Mouse (Mus musculus) c-Kit-positive CD71-negative TER-119-negative erythroid progenitor cells, embryonic 14.5 days (primary cell): Measurements from ENCODE around the gene Six5.
"Not testable (repeated sequence)": the region's sequence is repeated elsewhere in the genome, so short reads cannot be mapped to it uniquely, and the experiment has no call there.

Source experiments
- DNase-seq: peaks from one replicate; pipeline ENCODE4 v3.0.0-alpha.2; 2013; ENCODE audit warnings: low read depth

Six5 gene

DNA sequence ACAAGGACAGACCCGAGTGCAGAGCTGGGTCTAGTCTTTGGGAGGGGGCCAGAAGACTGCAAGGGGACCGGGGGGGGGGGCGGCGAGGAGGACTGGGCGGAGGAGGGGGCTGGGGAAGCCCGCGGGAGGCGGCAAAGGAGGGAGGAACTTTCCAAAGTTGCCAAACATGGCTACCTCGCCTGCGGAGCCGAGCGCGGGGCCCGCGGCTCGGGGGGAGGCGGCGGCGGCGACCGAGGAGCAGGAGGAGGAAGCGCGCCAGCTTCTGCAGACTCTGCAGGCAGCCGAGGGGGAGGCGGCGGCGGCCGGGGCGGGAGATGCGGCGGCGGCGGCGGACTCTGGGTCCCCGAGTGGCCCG lies at the start of gene Six5:
Gene Six5 (plus strand): TSS at position 124 of the 355 bp plus-strand sequence.
- DNase-seq: no peak

DNA sequence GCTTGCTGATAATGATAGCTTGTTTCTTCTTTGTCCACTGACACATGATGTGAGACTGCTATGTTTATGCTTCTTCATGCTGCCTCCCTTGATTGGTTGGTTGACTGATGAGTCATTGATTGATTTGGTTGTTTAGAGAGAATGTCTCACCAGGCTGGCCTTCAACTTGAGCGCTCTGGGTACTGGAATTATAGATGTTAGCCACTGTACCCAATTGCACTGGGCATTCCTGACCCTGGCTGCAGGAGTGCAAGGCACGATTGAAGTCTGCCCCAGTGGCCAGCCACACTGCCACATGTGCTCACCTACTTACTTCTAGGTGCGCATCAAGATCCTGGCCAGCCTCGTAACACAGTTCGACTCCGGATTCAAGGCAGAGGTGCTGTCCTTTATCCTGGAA lies 49.8 kb upstream of the Six5 start:
- DNase-seq: no peak

DNA sequence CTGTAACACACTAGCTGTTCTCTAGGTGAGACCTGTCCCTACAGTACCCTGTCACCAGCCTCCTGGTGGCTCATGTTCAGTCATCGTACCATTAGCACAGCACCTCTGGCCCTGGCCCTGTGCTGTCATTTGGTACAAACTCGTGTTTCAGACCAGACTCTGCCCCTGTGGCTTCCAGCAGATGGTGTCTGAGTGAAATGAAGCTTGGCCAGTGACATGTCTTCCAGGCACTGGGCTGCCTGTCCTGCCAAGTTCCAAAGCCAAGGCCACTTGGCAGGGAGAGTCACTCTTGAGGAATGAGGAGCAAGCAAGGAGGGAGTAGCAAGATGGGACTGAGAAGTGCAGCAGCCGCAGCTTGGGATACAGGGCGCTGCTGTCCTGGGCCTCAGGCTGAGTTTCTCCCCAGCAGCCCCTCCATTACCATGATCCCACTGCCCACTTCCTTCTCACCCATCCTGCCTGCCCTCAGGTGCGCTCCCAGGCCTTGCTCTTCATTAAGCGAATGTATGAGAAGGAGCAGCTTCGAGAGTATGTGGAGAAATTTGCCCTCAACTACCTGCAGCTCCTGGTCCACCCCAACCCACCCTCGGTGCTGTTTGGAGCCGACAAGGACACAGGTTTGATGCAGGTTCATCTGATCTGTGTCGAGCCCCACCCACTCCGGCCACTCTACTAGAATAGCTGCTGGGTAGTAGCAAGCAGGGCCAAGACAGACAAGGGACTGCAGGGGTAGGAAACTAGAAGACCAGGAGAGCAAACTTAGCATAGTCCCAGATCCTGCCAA lies 47.9 kb upstream of the Six5 start:
- no peak for DNase-seq

DNA sequence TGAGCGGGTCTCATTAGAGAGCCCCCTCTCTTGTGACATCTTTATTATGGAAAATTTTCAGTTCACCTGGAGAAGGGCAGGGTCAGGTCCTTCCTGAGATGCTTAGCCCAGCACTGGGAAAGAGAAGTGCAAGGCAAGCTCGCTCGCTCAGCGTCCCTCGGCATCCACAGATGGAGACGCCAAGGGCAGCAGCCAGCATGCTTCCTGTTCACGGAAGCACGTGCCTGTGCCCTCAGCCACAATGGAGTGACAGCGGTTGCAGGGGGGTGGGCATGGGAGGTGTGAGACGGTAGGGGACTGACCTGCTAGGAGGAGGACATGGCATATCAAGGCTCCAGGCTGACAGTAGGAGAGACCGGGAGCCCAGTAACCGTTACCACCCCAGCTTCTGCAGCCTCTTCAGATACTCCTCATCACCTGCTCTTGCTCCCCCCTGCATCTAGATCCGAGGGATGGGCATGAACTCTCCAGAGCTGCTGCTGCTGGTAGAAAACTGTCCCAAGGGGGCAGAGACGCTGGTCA lies 46.3 kb upstream of the Six5 start:
- DNase-seq: no peak

DNA sequence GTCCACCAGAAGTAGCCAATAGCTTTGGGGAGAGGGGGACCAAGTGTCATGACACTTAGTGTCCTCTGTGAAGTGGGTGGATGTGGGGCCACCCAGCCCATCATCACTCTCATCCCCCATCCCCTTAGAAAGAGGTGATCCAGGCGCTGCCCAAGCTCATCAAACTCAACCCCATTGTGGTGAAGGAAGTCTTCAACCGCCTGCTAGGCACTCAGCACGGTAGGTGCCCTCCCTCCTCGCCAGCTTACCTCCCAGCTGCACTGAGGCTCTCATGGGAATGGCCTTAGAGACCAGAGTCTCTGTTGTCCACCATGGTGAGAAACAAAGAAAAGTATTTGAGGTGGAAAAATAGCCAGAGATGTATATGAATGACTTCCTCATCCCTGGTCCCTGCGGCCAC lies 45.1 kb upstream of the Six5 start:
- no peak for DNase-seq

DNA sequence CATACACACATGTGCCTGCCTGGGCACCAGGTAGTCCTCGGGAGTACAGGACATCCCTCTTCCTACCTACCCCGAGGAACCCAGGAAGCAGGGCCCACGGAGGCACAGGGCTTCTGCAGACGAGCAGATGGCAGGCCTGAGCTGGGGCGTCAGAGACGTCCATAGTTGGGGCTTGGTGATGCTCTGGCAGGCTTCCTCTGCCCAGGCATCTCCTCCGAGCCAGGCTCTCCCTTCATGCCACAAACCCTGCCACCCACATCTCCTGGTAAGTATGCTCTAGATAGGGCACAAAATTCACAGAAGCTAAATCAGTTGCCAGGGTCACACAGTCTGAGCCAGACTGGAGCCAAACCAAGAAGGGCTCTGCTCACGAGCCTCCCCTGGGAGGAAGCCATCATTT lies 44.2 kb upstream of the Six5 start:
- no peak for DNase-seq

DNA sequence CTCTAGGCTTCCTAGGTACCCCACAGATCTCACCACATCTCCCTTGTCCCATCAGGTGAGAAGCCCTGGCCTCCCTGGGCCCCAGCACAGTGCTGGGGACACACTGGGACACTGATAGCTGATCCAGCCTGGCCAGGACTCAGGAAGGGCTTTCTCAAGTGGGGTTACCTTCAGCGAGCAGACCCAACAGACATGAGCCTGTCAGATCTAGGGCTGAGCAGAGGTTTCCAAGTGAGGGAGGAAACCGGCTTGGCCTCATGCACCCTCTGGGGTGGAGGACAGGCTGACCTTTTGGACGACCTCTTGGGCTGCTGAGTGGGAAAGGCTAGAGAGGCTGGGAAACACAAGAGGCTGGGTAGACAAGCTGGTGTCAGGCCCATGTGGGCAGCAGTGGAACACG lies 43.2 kb upstream of the Six5 start:
- DNase-seq: no peak

DNA sequence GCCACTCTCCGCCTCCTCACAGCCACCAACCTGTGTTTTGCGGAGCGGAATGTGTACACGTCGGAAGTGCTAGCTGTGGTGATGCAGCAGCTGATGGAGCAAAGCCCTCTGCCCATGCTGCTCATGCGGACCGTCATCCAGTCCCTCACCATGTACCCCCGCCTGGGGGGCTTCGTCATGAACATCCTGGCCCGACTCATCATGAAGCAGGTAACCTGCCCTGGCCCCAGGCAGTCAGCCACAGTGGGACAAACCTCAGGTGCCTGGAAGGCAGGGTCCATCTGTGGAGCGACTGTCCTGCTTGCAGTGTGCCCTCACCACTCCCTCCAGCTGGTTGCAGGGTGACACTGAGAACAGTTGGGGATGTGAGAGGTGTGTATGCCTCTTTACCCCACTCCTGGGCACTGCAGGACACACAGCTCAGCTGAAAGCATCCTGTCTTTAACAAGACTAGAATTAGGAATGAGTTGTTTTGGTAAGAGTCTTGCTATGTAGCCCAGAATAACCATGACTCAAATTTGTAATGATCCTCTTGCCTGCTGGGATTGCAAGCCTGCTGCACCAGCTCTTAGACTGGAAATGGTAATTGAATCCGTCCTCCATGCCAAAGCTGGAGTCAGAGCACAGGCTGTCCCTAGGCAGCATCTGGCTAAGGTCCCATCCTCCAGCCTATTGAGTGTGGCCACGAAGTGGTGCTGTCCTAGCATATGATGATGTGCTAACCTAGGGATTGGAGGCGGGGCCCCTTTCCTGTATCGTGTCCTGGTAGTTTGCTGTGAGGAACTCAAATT lies 41.9 kb upstream of the Six5 start:
- no peak for DNase-seq

DNA sequence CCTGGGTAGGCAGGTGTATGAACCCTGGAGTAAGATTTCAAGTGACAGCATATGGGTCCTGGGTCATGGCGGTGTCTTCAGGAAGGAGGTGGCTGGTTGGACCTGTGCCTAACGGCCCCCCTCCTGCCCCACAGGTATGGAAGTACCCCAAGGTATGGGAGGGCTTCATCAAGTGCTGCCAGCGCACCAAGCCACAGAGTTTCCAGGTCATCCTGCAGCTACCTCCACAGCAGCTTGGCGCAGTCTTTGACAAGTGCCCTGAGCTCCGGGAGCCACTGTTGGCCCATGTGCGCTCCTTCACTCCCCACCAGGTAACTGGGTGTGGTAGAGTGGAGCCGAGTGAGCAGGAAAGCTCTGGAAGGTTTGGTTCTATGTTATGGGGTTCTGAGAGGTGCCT lies 41.3 kb upstream of the Six5 start:
- DNase-seq: no peak

DNA sequence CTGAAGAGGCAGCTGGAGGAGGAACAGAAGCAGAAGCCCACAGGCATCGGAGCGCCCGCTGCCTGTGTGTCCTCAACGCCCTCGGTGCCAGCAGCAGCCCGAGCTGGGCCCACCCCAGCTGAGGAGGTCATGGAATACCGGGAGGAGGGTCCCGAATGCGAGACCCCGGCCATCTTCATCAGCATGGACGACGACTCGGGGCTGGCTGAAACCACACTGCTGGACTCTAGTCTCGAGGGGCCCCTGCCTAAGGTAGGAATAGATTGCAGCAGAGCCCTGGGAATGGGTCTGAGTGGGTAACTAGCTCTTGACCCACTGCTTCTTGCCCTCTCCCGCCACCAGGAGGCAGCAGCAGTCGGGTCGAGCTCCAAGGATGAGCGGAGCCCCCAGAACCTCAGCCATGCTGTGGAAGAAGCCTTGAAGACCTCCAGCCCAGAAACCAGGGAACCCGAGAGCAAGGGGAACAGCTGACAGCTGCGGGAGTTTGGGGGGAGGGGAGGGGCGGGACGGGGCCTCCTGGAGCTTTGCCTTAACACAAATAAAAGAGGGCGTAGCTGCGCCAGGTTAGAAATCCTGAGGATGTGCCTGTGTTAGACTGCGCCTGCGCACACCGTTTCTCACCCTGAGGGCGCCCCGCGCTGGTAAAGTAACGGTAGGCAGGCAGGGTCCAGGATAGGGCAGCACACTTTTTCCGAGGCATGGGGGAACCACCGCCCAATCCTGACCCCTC lies 40.2 kb upstream of the Six5 start, which contains the start of gene Rsph6a:
Gene Rsph6a (plus strand): TSS at position 644 of the 730 bp plus-strand sequence.
- no peak for DNase-seq

DNA sequence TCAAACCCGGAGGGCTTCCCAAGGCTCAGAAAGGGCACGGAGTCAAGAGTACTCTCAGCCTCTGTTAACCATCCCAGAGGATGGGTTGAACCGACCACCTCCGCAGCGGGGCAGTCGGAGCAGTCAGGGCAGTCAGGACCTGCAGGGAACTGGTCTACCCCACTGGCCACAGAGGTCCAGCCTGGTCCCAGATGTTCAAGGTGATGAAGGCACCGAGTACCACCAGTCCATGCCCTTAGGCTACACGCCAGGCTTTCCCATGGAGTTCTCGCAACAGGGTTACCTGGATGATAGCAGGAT lies 39.7 kb upstream of the Six5 start:
- no peak for DNase-seq

DNA sequence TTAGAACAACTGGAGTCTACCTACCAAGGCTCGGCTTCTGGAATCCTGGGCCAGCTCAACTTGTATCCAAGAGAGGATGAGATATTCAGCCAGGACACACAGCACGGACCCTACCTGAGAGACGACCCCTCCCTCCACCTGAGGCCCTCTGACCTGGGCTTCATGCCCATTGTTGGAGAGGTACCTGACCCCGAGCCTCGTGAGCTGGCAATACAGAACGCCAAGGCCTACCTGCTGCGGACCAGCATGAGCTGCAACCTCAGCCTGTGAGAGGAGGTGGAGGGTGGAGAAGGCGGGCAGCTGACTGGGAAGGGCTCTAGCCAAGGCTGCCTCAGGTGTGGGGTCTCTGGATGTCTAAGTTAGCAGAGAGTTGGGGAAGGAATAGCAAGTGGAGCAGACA lies 39.3 kb upstream of the Six5 start:
- DNase-seq: no peak

DNA sequence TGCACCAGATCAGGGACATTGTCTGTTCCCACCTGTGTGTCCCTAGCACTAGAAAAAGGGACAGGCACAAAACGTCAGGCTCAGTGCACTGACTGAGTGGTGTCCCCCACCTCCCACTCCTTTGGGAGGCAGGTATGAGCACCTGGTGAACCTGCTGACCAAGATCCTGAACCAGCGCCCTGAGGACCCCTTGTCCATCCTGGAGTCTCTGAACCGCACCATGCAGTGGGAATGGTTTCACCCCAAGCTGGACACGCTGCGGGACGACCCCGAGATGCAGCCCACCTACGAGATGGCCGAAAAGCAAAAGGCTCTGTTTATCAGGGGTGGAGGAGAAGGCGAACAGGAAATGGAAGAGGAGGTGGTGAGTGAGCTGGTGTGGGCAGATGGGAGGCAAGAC lies 37.0 kb upstream of the Six5 start:
- DNase-seq: no peak

DNA sequence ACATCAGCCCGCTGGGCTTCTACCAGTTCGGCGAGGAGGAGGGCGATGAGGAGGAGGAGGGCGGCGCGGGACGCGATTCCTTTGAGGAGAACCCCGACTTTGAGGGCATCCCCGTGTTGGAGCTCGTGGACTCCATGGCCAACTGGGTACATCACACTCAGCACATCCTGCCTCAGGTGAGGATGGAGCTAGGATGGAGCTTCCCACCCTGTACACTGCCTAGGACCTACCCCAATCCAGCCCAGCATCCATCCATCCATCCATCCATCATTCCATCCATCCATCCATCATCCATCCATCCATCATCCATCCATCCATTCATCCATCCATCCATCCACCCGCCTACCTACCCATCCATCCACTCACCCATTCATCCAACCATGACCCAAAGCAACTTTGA lies 28.5 kb upstream of the Six5 start:
- no peak for DNase-seq

DNA sequence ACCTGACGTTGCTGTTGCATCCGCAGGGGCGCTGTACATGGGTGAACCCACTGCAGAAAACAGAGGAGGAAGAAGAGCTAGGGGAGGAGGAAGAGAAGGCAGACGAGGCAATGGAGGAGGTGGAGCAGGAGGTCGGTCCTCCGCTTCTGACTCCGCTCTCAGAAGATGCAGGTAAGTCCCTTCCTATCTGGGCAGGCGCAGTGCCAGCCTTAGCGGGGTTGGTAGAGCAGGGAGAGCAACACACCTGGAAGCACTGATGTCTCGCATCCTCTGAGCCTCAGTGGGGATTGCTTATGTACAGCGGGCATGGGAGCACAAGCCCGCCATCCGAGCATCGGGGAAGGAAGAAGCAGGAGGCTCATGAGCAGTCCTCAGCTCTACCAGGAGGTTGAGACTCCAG lies 27.3 kb upstream of the Six5 start:
- no peak for DNase-seq

DNA sequence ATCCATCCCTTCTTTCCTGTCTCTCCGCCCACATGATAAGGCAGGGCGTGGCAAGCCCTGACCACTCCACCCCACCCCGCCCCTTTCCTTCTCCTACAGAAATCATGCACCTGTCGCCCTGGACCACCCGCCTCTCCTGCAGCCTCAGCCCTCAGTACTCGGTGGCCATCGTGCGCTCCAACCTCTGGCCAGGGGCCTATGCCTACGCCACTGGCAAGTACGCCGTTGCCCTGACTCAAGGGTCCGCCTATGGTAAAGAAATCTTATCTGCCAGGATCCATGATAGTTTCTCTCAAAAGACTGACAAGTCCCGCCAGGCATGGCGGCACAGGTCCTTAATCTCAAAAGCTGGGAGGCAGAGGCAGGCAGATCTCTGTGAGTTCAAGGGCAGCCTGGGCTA lies 26.5 kb upstream of the Six5 start:
- no peak for DNase-seq

DNA sequence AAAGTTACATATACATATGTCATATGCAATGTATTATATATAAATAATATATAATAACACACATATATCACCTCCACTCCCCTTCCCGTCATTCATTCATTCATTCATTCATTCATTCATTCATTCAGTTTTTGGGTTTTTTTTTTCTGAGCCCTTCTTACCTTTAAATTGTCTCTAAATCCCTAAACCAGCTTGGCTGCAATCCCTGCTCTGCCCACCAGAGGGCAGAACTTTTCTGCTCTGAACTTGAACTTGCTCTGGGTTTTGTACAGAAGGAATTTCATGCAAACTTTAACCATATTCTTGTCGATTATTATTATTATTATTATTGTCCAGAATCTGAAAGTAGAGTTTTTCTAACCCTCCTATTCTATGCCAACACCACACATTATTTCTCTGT lies 25.7 kb upstream of the Six5 start:
- DNase-seq: peak; percentile 76

DNA sequence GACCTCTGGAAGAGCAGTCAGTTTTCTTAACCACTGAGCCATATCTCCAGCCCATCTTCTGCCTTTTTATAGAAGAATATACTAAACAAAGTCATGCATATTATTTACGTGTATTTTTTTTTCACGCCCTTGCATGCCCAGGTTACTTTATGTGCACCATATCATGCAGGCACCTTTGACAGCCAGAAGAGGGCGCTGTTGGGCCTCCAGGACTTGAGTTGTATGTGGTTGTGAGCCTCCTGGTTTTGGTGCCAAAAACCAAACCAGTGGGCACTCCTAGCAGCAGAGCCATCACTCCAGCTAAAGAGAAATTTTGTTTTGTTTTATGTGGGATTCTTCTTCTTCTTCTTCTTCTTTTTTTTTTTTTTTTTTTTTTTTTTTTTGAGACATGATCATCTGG lies 24.9 kb upstream of the Six5 start:
- no peak for DNase-seq

DNA sequence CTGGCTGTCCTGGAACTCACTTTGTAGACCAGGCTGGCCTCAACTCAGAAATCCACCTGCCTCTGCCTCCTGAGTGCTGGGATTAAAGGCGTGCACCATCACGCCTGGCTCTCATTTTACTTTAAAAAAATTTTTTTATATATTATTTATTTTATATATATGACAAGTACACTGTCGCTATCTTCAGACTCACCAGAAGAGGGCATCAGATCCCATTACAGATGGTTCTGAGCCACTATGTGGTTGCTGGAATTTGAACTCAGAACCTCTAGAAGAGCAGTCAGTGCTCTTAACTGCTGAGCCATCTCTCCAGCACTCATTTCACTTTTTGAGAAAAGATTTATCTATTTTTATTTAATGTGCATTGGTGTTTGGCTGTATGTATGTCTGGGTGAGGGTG lies 23.4 kb upstream of the Six5 start:
- not testable (repeated sequence) for DNase-seq

DNA sequence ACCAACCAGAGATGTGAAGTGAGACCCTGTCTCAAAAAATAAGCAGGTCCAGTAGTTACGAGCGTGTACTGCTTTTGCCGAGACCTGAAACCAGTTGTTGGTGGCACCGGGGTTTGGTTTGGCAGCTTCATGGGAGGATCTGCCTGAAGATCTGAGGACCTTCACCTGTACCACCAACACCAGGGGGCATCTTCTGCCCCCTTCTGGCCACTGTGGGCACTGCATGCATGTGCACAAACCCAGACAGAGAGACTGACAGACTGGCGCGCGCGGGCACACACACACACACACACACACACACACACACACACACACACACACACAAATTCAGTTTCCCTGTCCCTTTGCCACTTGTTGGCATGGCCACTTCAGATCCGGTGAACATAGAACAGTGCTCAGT lies 20.9 kb upstream of the Six5 start:
- no peak for DNase-seq

DNA sequence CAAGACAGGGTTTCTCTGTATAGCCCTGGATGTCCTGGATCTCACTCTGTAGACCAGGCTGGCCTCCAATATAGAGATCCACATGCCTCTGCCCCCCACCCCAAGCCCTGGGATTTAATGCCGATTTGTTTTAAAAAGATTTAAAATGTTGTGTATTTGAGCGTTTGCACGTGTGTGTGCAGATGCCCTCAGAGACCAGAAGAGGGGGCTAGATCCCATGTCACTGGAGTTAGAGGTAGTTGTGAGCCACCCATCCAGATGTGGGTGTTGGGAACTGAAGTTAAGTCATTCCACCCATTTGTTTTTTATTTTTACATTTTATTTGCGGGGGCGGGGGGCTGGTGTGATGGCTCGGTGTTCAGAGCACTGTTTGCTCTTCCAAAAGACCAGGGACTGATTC lies 19.9 kb upstream of the Six5 start:
- DNase-seq: no peak

DNA sequence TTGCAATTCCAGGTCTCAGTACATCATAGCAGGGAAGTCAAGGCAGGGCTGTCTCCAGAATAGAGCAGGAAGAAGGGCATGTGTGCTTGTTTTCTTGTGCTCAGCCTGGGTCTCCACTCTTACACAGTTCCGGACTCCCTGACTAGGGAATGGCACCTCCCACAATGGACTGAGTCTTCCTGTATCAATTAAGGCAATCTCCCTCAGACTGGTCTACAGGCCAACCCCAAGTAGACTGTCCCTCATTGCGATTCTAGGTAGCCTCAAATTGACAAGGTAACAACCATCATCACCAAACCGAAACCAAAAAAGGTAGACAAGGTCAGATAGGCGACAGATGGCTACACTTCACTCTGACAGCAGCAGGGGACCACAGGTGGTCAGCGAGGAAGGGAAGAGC lies 19.2 kb upstream of the Six5 start:
- DNase-seq: no peak
